Mouse (Mus musculus): ENCODE data around the gene Evx2. TPM values are rescaled to one million over a fixed set of nuclear protein-coding genes. Genes with fewer than 3 reads are reported as not detected.

Evx2 gene
- polyA plus RNA-seq, 1 experiment from 2014 or later: not detected

GRCm38 (mm10) chr2:74689574-74690337 lies 30.4 kb upstream of the Evx2 start:
- H3K4me2 ChIP-seq (replicated peaks; ENCODE audit: low read depth, low read length): peak overlapping the region; percentile 59
- H3K4me3 ChIP-seq (ENCODE audit: low read length): peak overlapping the region; percentile 48
- no peaks in the 10 kb centered on the region; the same call in 1 of the 2 replicates for H3K36me3 ChIP-seq (ENCODE audit: insufficient read depth, low read length)
- peak overlapping the region; percentile 83 for H3K9ac ChIP-seq (replicated peaks; ENCODE audit: low read length)
- ATAC-seq (ENCODE audit: low FRiP score, low TSS enrichment): no peak
- H3K27ac ChIP-seq (ENCODE audit: low read length): peak overlapping the region; percentile 94
- peaks cover 3% of the 10 kb centered on the region; the same call in 1 of the 2 replicates for H3K27me3 ChIP-seq (ENCODE audit: insufficient read depth, low read length)
- 5% methylated on average over 24 of the region's 24 CpGs for WGBS
- peaks cover 18% of the 10 kb centered on the region; the same call in 1 of the 2 replicates for H3K4me1 ChIP-seq (ENCODE audit: insufficient read depth, low read length)
- no peaks in the 10 kb centered on the region for H3K9me3 ChIP-seq (ENCODE audit: low read length)

GRCm38 (mm10) chr2:74688795-74689573 lies 29.6 kb upstream of the Evx2 start:
- Histone ChIP-seq H3K36me3 (ENCODE audit: insufficient read depth, low read length) (no peaks in the 10 kb centered on the region; the same call in 1 of the 2 replicates), H3K9me3 (ENCODE audit: low read length) (no peaks in the 10 kb centered on the region), H3K27me3 (ENCODE audit: insufficient read depth, low read length) (peaks cover 3% of the 10 kb centered on the region; the same call in 1 of the 2 replicates), H3K4me1 (ENCODE audit: insufficient read depth, low read length) (peaks cover 16% of the 10 kb centered on the region; the same call in 1 of the 2 replicates), H3K9ac (replicated peaks; ENCODE audit: low read length) (peak overlapping the region; percentile 83), H3K4me3 (ENCODE audit: low read length) (peak overlapping the region; percentile 48), H3K27ac (ENCODE audit: low read length) (peak overlapping the region; percentile 94), H3K4me2 (replicated peaks; ENCODE audit: low read depth, low read length) (peak overlapping the region; percentile 59)
- ATAC-seq (ENCODE audit: low FRiP score, low TSS enrichment): no peak
- WGBS: 7% methylated on average over 12 of the region's 12 CpGs

- H3K4me3 ChIP-seq (ENCODE audit: low read length): peak overlapping the region; percentile 64
- ATAC-seq (ENCODE audit: low FRiP score, low TSS enrichment): no peak
Observed at GRCm38 (mm10) chr2:74687698-74688555, 28.6 kb upstream of the Evx2 start.

GRCm38 (mm10) chr2:74686988-74687697 lies 27.8 kb upstream of the Evx2 start:
- no peak for ATAC-seq (ENCODE audit: low FRiP score, low TSS enrichment)
- Histone ChIP-seq H3K4me2 (replicated peaks; ENCODE audit: low read depth, low read length) (peak overlapping the region; percentile 59), H3K9ac (replicated peaks; ENCODE audit: low read length) (peak overlapping the region; percentile 80), H3K27ac (ENCODE audit: low read length) (peak overlapping the region; percentile 87), H3K36me3 (ENCODE audit: insufficient read depth, low read length) (no peaks in the 10 kb centered on the region; the same call in 1 of the 2 replicates), H3K4me3 (ENCODE audit: low read length) (peak overlapping the region; percentile 64), H3K27me3 (ENCODE audit: insufficient read depth, low read length) (peaks cover 3% of the 10 kb centered on the region; the same call in 1 of the 2 replicates), H3K4me1 (ENCODE audit: insufficient read depth, low read length) (peaks cover 8% of the 10 kb centered on the region; the same call in 1 of the 2 replicates), H3K9me3 (ENCODE audit: low read length) (no peaks in the 10 kb centered on the region)
- WGBS: 2% methylated on average over 27 of the region's 27 CpGs

More at GRCm38 (mm10) chr2:74687698-74688555, 28.6 kb upstream of the Evx2 start:
- H3K27ac ChIP-seq (ENCODE audit: low read length): peak overlapping the region; percentile 87
- no peaks in the 10 kb centered on the region; the same call in 1 of the 2 replicates for H3K36me3 ChIP-seq (ENCODE audit: insufficient read depth, low read length)
- H3K9ac ChIP-seq (replicated peaks; ENCODE audit: low read length): peak overlapping the region; percentile 80
- H3K9me3 ChIP-seq (ENCODE audit: low read length): no peaks in the 10 kb centered on the region
- H3K4me1 ChIP-seq (ENCODE audit: insufficient read depth, low read length): peaks cover 11% of the 10 kb centered on the region; the same call in 1 of the 2 replicates
- H3K4me2 ChIP-seq (replicated peaks; ENCODE audit: low read depth, low read length): peak overlapping the region; percentile 59
- WGBS: 3% methylated on average over 31 of the region's 31 CpGs
- H3K27me3 ChIP-seq (ENCODE audit: insufficient read depth, low read length): peaks cover 3% of the 10 kb centered on the region; the same call in 1 of the 2 replicates

GRCm38 (mm10) chr2:74686301-74686987 lies 27.1 kb upstream of the Evx2 start:
- peak overlapping the region; percentile 59 for H3K4me2 ChIP-seq (replicated peaks; ENCODE audit: low read depth, low read length)
- H3K36me3 ChIP-seq (ENCODE audit: insufficient read depth, low read length): no peaks in the 10 kb centered on the region
- peak overlapping the region; percentile 87 for H3K27ac ChIP-seq (ENCODE audit: low read length)
- peaks cover 3% of the 10 kb centered on the region; the same call in 1 of the 2 replicates for H3K27me3 ChIP-seq (ENCODE audit: insufficient read depth, low read length)
- H3K4me3 ChIP-seq (ENCODE audit: low read length): peak overlapping the region; percentile 64
- WGBS: 2% methylated on average over 17 of the region's 17 CpGs
- H3K9ac ChIP-seq (replicated peaks; ENCODE audit: low read length): peak overlapping the region; percentile 80
- peaks cover 7% of the 10 kb centered on the region; the same call in 1 of the 2 replicates for H3K4me1 ChIP-seq (ENCODE audit: insufficient read depth, low read length)
- no peak for ATAC-seq (ENCODE audit: low FRiP score, low TSS enrichment)
- H3K9me3 ChIP-seq (ENCODE audit: low read length): no peaks in the 10 kb centered on the region

- 19% methylated on average over 4 of the region's 4 CpGs for WGBS
- H3K9me3 ChIP-seq (ENCODE audit: low read length): no peaks in the 10 kb centered on the region
- H3K9ac ChIP-seq (replicated peaks; ENCODE audit: low read length): peak overlapping the region; percentile 55
- peak overlapping the region; percentile 61 for H3K4me2 ChIP-seq (replicated peaks; ENCODE audit: low read depth, low read length)
- no peaks in the 10 kb centered on the region for H3K36me3 ChIP-seq (ENCODE audit: insufficient read depth, low read length)
- no peak for ATAC-seq (ENCODE audit: low FRiP score, low TSS enrichment)
- peak overlapping the region; percentile 41 for H3K27ac ChIP-seq (ENCODE audit: low read length)
- H3K27me3 ChIP-seq (ENCODE audit: insufficient read depth, low read length): peaks cover 9% of the 10 kb centered on the region
- H3K4me1 ChIP-seq (ENCODE audit: insufficient read depth, low read length): 0 out of 2 replicates have a peak, but pooled peaks cover 3% of the 10 kb centered on the region
- H3K4me3 ChIP-seq (ENCODE audit: low read length): peak overlapping the region; percentile 63
Observed at GRCm38 (mm10) chr2:74685059-74685603, 25.8 kb upstream of the Evx2 start.

- Histone ChIP-seq H3K27ac (ENCODE audit: low read length) (peak overlapping the region; percentile 92), H3K9ac (replicated peaks; ENCODE audit: low read length) (peak overlapping the region; percentile 89), H3K9me3 (ENCODE audit: low read length) (no peaks in the 10 kb centered on the region), H3K4me2 (replicated peaks; ENCODE audit: low read depth, low read length) (peak overlapping the region; percentile 61), H3K4me3 (ENCODE audit: low read length) (peak overlapping the region; percentile 63), H3K36me3 (ENCODE audit: insufficient read depth, low read length) (no peaks in the 10 kb centered on the region), H3K27me3 (ENCODE audit: insufficient read depth, low read length) (peaks cover 12% of the 10 kb centered on the region), H3K4me1 (ENCODE audit: insufficient read depth, low read length) (0 out of 2 replicates have a peak, but pooled peaks cover 3% of the 10 kb centered on the region)
- 5% methylated on average over 12 of the region's 12 CpGs for WGBS
- no peak for ATAC-seq (ENCODE audit: low FRiP score, low TSS enrichment)
Observed at GRCm38 (mm10) chr2:74684106-74684505, 24.7 kb upstream of the Evx2 start.

- Histone ChIP-seq H3K27me3 (ENCODE audit: insufficient read depth, low read length) (peaks cover 12% of the 10 kb centered on the region), H3K4me1 (ENCODE audit: insufficient read depth, low read length) (peaks cover 9% of the 10 kb centered on the region; the same call in 1 of the 2 replicates), H3K9me3 (ENCODE audit: low read length) (no peaks in the 10 kb centered on the region), H3K4me2 (replicated peaks; ENCODE audit: low read depth, low read length) (peak overlapping the region; percentile 61), H3K9ac (replicated peaks; ENCODE audit: low read length) (peak overlapping the region; percentile 89), H3K36me3 (ENCODE audit: insufficient read depth, low read length) (no peaks in the 10 kb centered on the region), H3K27ac (ENCODE audit: low read length) (peak overlapping the region; percentile 92), H3K4me3 (ENCODE audit: low read length) (peak overlapping the region; percentile 63)
- peak; percentile 40 for ATAC-seq (ENCODE audit: low FRiP score, low TSS enrichment)
- under 1% methylated on average over 18 of the region's 18 CpGs for WGBS
Observed at GRCm38 (mm10) chr2:74683471-74683951, 24.2 kb upstream of the Evx2 start.
